Mouse (Mus musculus) brain, embryonic 18.5 days (tissue): Measurements from ENCODE around the gene Myocd.

Experiments used
- DNase-seq: peaks from one replicate; pipeline ENCODE4 v3.0.0-alpha.2; 2012; ENCODE audit warnings: low read depth, low spot score

Gene Myocd

DNA sequence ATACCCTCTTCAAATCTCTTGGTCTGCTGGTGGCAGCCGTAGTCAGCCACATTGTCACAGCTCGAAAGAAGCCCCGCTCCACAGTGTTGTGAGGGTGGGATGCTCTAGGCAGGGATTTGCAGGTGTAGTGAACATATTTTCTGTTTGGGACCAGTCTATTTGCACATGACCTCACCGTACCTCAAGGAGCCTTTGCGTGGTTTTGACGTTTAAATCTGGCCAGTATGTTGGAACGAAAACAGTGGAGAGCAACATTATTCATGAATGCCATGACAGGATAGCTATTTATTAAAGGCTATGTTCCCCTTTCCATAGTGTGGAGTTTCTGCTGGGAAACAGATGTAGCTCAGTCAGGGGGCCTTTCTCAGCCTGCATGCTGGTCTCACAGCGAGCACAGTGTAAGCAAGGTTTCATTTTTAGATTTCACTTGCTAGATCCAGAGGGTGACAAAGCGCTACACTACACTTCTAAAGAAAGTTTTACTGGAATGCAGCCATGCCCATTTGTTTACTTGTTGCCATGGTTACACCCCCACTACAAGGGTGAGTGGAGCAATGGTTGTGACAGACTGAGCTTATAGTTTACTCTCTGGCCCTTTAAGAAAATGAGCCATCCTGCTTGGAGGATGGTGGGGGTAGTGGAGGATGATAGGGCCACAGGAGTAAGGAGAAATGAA is 54.7 kb downstream of the Myocd start:
- peak; percentile 14 for DNase-seq

DNA sequence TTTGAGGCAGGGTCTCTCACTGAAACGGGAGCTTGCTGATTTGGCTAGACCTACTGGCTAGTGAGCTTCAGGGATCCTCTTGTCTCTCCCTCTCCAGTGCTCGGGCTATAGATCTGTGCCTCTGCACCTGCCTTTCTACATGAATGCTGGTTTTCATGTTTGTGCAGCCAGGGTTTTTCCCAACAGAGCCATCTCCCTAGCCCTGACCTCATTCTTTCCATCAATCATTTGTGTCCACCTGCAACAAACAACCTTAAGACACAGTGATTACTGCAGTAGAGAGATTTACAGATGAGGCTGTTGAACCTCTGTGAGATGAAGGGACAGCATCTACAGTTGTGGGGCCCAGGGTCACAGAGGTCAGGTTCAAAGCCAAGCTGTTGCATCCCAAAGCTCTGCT is 56.0 kb downstream of the Myocd start:
- no peak for DNase-seq

DNA sequence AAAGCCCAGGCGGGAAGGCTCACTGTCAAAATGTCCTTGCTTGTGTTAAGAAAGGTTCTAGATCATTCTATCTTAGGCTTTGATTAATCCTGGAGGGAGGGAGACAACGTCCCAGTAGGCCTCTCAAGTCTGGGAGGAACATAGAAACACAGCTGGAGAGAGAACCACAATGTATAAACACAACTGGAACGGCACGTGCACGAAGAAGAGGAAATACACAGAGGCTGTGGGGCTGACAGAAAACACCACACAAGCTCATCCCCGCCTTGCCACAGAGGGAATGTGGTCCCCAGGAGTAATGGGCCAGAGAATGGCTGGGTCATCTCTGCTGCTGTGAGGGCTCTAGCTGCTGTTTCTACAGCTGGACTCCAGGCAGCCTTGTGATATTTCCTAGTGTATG is 58.1 kb downstream of the Myocd start:
- no peak for DNase-seq

DNA sequence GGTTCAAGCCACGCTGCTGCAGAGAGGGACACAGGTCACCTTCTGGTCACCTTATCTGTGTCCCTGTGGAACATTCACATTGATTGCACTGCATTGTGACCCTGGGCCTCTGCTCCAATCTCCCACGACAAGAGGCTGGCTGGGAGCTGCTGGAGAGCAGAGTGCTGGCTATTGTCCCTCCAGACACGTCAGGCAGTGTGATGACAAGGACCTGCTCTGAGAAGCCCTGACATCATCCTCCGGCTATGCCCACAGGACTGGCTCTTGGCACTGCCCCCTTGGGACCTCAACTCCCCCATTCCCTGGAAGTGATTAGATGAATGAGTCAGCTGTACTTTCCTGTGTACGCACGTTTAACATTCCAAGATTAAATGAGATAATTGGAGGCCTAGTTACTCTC is 60.3 kb downstream of the Myocd start:
- DNase-seq: no peak

DNA sequence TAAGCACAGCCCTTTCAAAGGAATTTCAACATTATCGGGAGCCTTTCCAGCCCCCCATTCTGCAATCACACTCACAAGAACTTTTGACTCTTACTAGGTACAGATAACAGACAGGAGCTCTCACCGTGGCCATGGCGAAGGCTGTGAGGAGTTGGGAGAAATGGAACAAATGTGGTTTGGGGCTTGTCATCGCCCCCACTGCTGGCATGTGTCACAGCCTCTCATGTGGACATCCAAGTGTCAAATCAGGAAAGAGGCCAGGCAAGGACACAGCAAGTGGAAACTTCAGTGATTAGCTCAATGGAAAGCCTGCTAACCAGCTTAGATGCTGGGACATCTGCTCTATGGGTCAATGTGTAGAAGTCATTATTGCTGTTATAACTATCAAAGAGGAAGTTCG is 64.5 kb downstream of the Myocd start:
- no peak for DNase-seq

DNA sequence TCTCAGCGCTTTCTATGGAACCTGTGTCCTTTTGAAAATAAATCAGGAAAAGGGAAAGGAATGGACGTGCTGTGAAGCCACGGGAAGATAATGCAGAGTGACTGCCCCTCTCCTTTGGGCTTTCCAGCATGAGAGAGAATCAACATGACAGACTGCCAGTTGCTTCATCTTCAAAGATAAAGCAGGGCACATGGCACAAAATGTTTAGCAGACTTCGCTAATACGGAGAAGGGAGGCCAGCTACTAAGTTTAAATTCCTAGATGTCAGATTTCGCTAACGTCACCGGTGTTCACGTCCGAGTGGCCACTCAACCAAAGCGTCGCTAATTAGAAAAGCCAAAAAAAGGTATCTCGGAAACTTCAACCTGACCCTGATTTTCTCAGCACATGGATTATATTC is 65.1 kb downstream of the Myocd start:
- no peak for DNase-seq

DNA sequence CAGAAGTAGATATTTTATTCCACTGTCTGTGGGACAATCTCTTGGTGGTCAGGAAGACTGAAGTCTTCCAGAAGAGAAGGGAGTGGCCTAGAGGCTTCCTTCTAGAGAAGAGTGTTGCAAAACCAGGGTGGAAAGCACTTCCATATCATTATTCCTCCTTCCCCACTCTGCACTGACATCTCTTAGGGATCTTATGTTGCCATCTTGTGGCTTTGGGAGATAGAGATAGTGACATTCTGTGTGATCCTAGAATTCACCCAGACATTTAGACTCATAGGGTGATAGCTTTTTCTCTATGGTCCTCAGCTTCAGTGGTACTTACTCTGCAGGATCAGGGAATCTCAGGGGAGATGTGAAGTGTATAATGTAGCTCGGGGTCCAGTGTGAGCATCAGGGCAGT is 66.8 kb downstream of the Myocd start:
- no peak for DNase-seq

DNA sequence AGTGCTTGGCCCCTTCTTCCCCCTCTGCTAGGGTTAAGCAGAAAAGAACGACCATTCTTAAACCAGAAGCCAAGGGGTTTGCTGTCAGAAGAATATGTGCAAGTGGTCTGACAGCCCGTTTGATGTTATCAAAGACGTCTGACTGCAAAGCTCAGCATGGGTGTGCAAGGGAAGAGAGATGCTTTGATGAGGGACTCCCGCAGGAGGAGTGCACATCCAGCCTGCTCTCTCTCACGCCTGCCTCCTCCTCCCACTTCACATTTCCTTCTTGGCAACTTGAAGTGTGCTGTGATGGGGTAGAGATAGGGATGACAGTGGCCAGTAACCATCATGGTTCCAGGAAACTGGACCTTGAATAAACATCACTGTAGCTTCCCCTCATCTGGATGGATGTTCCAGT is 67.6 kb downstream of the Myocd start:
- DNase-seq: no peak

DNA sequence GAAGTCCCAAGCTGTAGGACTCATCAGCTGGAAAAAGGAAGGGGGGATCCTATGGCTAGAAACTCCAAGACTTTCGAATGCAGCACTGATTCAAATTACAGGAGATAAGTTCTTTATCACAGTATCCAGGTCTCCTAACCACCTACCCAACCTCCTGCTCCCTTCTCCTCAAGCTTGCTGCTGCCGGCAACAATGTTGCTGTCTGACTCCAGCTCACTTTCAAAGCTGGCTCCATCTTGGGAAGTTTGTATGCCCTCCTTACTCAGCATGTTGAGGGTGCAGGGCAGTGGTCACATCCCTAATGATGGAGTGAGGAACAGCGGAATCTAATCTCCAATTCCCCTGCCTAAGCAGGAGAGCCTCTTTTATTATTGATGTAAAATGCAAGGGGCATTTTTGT is 71.8 kb downstream of the Myocd start:
- no peak for DNase-seq

DNA sequence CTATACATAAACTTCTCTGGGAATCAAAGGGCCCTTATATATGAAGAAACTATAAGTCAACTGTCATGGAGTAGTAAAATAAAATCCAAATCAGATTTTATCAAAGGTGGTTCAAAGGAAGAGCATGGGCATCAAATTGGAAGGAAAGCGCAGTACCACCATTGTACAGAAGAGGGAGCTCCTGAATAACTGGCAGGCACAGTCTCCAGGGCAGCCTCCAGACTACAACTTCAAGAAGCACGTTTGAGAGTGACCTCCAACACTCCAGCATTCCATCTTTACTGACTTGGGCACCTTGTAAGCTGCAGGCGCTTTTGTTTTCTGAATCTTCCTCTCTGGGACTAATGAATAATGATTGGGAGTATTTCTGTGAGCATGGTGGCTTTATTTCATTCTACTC is 72.5 kb downstream of the Myocd start:
- peak; percentile 54 for DNase-seq

DNA sequence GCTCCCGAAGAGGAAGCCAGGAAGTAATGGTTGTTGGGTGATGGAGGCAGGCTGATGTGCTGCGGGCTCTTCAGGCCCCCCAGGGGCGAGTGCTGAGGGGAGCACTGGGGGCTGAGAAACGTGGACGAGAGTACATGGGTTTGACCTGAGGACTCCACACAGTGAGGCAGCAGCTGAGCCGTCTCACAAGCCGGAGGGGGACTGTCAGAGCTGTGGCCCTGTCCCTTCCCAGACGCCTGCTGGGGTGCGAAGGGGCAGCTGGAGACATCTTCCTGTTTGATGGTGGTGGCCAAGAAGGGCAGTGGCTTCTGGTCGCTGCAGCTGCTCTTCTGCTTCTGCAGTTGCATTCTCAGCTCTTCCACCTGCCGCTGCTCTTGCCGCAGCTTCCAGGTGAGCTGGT is 82.8 kb downstream of the Myocd start:
- DNase-seq: no peak

DNA sequence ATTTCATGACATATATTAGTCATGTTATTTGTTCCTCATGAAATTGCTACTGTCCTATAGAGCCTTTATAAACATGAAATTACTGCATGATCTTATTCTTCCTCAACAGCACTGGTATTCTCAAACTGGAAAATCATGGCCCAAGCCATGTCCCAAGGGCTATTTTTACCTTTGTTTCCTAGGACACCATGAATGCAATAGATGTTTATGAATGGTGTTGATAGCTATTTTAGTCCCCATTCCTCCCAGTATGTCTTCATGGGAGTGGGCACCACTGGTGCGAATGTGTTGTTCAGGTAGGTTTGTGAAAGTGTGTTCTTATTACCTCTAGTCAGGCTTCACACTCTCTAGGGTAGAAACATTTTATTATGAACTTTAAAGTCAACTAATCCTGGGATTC is 84.7 kb downstream of the Myocd start:
- DNase-seq: no peak

DNA sequence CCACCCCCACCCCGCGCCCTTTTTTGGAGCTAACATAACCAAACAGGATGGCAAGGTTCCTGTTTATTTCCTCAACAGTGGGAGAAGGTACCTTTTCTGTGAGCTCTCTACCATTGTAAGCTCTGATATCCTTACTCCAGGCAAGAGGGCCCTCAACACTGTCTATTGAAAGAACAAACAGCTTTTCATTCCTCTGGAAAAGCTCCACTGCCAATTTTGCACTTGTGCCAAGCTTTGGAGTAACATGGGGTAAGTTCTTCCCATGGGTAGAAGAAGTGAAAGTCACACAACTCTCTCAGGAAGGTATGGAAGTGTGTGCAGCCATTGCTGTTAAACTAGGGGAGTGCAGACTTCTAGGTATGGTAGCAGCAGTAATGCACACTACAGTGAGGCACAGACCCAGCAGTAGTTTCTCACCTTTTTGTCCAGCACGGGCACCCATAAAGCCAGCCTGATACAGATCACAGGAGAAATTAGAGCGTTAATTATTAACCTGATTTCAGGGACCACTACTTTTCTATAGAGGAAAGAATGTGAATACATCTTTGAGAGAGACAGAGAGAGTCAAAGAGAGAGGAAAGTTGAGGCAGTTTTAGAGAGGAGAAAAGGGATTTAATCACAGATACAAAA is 99.6 kb downstream of the Myocd start:
- no peak for DNase-seq

DNA sequence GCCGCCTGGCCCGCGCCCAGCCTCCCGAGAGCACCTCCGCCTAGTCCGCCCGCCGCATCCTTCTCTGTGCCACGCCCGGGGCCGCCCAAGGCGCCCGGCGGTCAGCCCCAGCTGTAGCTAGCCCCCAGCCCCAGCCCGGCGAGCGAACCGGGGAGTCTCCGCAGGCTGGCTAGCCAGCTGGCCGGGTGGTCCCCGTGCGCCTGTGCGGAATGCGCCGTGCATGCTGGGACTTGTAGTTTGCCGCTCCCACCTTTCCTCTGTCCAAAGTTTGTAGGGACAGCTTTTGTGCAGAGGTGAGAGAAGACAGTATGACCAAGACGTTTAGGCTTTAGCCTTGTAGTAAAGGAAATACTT is 107.0 kb downstream of the Myocd start, which contains the start of gene Arhgap44:
Gene Arhgap44, minus strand, starts transcription at position 195 of the 354 bp plus-strand sequence.
- peak; percentile 26 for DNase-seq

DNA sequence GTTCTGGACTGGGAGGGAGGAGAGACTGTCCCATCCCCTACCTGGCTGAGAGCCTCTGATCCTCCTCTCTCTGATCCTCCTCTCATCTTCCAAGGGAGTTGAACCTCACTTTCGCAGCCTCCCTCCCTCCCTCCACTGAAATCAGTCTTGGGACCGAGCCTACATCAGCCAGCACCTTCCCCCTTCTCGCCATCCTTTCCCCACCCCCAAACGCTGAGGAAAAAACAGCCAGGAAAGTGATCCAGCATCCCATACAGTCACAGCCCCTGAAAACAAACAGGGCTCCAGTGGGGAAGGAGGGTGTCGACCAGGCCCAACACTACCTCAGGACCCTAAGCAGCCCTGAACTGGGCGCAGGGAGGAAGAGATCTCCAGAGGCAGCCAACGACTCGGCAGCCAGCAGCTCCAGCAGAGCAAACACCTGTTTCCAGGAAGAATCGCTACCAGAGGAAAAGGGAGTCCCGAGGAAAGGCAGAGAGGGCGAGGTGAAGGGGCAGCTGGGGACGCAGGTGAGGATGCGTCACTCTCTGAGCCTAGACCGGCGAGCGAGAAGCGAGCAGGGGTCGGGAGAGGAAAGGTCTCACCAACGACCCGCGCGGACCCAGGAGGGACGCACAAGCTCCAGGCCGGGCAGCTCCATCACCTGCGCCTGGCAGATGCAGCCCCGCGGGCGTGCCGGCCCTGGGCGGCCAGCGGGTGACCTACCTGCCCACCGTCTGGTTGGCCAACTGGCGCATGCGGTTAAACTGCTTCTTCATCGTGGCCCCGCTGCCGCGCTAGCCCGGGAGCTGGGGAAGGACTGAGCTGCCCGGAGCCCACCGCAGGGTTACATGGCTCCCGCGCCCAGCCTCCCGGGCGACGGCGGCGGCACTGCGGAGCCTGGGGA is 107.7 kb downstream of the Myocd start:
- DNase-seq: no peak

DNA sequence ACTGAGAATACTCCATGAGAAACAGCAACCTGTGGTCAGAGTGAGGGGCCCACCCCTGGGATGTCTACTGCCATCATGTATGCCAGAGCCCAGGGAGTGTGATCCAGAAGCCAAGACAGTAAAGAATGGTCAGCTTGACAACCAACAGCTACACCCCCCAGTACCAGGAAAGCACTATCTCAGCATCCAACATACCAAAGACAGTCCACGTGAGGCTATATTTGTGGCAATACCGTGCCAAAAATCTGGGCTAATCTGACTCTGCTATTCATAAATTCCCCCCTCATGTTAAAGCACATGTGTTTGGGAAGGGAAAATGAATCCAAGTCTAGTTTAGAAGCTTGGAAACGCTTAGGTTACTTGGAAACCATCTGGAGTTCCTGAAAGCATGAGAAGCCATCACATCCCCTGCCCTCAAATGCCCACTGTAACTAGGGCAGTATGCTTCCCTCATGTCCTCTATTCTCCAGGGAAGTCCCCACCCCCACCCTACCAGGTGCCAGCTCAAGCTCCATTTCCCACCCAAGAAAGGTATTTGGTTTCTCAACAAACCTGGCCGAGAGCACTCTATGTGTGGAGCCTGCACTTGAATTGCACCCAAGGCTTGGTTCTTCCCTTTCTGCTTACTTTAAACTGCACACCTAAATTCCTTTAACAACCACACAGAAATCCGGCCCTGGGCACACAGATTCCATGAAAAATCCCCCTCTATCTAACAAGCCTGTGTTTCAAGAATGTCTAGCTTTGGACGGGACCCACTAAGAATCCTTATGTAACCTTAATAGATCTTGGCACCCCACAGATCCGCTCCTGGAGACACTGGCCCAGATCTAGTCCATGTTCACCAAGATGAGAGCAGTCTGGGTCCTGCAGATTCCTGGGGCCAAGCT is 108.6 kb downstream of the Myocd start:
- no peak for DNase-seq

DNA sequence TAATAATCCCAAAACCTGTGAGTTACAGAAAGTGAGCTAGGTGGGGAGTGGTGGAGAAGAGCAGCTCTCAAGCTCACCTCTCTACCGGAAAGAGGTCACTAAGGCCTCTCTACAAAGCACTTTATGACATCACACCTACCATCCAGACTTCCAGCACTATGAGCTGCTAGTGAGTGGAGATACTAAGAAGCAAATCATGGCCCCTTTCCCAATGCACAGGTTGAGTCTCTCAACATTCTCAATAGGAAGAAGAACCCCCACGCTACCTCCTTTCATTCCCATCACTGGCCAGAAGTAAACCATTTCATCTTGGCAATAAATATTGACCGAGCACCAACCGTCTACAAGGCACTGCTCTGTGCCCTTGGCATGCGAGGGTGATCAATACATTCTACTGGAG is 110.0 kb downstream of the Myocd start, which contains the start of gene 1700086D15Rik:
Gene 1700086D15Rik, minus strand, starts transcription at position 101 of the 400 bp plus-strand sequence.
- no peak for DNase-seq

DNA sequence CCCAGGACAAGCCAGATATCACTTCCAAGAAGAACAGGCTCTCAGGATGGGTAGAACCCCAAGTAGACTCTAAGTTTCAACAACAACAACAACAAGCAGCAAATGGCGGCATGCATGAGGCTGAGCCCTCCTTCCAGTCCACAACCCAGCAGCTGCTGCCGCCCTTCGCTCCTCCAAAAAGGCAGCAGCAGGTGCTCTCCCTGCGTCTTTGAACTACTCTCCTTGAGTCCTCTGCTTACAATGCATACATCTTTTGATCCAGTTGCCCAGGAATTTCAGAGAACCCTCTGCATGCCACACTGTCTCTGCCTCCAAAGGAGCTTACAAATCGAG is 111.2 kb downstream of the Myocd start:
- DNase-seq: no peak

DNA sequence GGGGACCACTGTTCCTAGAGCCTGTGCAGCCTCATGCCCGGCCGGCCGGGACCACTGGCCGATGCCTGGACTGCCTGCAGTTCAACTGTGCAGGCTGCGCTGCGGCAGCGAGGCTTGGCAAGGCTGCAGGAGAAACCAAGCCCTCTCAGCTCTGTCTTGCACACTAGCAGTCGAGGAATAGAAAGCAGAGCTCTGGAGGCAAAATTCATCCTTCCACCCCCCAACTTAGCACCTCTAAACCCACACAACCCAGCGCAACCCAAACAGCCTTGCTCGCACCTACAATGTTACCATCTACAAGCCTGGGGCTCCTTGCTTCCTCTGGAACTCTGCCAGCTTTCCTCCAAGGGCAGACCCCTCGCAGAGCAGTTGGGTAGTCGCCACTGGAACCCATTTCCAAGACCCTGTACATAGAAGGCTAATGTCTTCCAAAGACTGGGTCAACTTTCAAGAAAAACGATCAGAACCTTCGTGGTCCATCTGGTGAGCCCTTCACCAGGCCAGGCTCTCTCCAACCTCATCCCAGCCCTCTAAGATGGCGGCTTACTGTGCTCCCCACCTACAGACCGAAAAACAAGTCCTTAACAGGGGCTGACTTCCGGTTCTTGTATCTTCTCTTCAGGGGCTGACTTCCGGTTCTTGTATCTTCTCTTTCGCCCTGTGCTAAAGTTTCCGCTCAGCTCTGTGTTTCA is 111.7 kb downstream of the Myocd start:
- no peak for DNase-seq

DNA sequence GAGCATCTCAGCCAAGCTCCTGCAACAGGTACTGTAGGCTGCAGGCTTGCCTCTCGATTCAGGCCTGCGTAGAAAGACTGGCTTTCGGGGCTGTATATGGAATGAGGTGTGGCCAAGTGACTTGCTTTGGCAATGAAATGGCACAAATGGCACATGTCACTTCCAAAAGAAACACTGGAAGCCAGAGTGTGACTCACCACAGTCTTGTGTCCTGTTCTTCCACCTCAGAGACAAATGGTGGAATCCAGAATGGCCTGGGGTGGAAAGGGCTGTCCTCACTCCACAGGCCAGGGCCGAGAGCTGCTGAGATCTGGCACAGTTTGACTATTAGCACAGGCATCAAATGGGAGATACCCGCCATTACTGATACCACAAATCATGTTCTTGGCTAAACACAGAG is 116.8 kb downstream of the Myocd start:
- DNase-seq: no peak

DNA sequence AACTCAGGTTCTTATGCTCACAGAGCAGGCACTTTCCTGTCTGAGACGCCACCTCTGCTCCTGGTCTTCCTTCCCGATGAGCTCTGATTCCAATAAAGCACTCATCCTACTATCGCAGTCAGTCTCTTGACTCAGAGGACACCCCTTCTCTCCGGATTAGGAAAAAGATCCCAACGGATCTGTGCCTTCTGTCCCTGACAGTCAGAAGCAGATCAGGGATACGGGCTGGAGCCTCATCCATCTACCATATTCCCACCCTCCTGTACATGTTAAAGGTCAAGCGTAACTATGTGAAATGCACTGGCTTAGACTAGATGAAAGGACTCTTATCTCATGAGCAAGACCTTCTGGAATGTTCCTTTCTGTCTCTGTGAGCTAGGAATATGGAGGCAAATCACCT is 121.3 kb downstream of the Myocd start:
- DNase-seq: no peak
